Mouse (Mus musculus) midbrain, embryonic 15.5 days (tissue): ENCODE results near the gene Mmgt2. TPM values are rescaled to one million over a fixed set of nuclear protein-coding genes. Genes with fewer than 3 reads are reported as not detected.

ENCODE experiments used
- ATAC-seq: fragments of 200-750 bp; cut with Nextera tagmentation; replicated peaks from 2 replicates; pipeline ENCODE4 v1.8.0; 2017; ENCODE audit warnings: moderate TSS enrichment
- H3K27ac ChIP-seq: fragments of 300-500 bp; sonication (generic); 2 replicates; pipeline ENCODE4 v1.5.1; 2015; ENCODE audit warnings: mild to moderate bottlenecking, inconsistent platforms
- H3K27me3 ChIP-seq: fragments of 300-500 bp; sonication (generic); replicated peaks from 2 replicates; pipeline ENCODE4 v1.6.1; 2015; ENCODE audit warnings: inconsistent platforms
- H3K36me3 ChIP-seq: fragments of 300-500 bp; sonication (generic); replicated peaks from 2 replicates; pipeline ENCODE4 v1.6.1; 2015; ENCODE audit warnings: inconsistent platforms
- H3K4me1 ChIP-seq: fragments of 300-500 bp; sonication (generic); 2 replicates; pipeline ENCODE4 v1.6.1; 2015; ENCODE audit warnings: inconsistent platforms
- H3K4me2 ChIP-seq: fragments of 300-500 bp; sonication (generic); 2 replicates; pipeline ENCODE4 v1.6.1; 2015; ENCODE audit warnings: inconsistent platforms, mild to moderate bottlenecking, moderate library complexity
- H3K4me3 ChIP-seq: fragments of 300-500 bp; sonication (generic); 2 replicates; pipeline ENCODE4 v1.5.1; 2015; ENCODE audit warnings: mild to moderate bottlenecking, inconsistent platforms
- H3K9ac ChIP-seq: fragments of 300-500 bp; sonication (generic); 2 replicates; pipeline ENCODE4 v1.6.1; 2015; ENCODE audit warnings: mild to moderate bottlenecking, inconsistent platforms
- H3K9me3 ChIP-seq: fragments of 300-500 bp; sonication (generic); 2 replicates; pipeline ENCODE4 v1.6.1; 2016; ENCODE audit warnings: inconsistent platforms
- WGBS: fragments of 180-500 bp; shearing (Covaris S2); methylation state at CpG from one replicate; pipeline ENCODE4 v1.1.7; 2015; ENCODE audit warnings: mixed read lengths; 5-methylcytosine and 5-hydroxymethylcytosine counted together
- polyA plus RNA-seq: library from polyadenylated mRNA; unstranded; fragments of >200 nt; fragmentation: Nextera tagmentation; extraction: Ambion mirVana; gene quantifications from 2 replicates; pipeline ENCODE4 v1.2.1, GENCODE M21; 2015

Gene Mmgt2
- polyA plus RNA-seq = 21.6 and 23.3 TPM in 2 replicates

GRCm38 (mm10) chr11:62648591-62649391 is at the start of gene Mmgt2:
Mmgt2 (plus strand) TSS chr11:62648664.
- peak; percentile 84 for ATAC-seq

GRCm38 (mm10) chr11:62601732-62602618 is 46.5 kb upstream of the Mmgt2 start:
- Histone ChIP-seq H3K4me3 (peak overlapping the region; percentile 78), H3K36me3 (peaks cover 19% of the 10 kb centered on the region), H3K27ac (peak overlapping the region; percentile 94), H3K4me2 (peak overlapping the region; percentile 87), H3K9ac (peak overlapping the region; percentile 53), H3K27me3 (no peaks in the 10 kb centered on the region), H3K4me1 (peaks cover 40% of the 10 kb centered on the region), H3K9me3 (no peaks in the 10 kb centered on the region)
- 12% methylated on average over 17 of the region's 17 CpGs for WGBS
- peak; percentile 3; the same call in 1 of the 2 replicates for ATAC-seq

More at GRCm38 (mm10) chr11:62648591-62649391, at the start of gene Mmgt2:
- Histone ChIP-seq H3K27me3 (no peaks in the 10 kb centered on the region), H3K27ac (peak within 1 kb of the TSS; percentile 71), H3K4me2 (peak within 1 kb of the TSS; percentile 84), H3K4me1 (peaks cover 45% of the 10 kb centered on the region), H3K4me3 (peak within 1 kb of the TSS; percentile 84), H3K9me3 (no peaks in the 10 kb centered on the region), H3K9ac (peak within 1 kb of the TSS; percentile 75), H3K36me3 (no peaks in the 10 kb centered on the region)
- under 1% methylated on average over 42 of the region's 53 CpGs for WGBS

GRCm38 (mm10) chr11:62602619-62603311 is 45.7 kb upstream of the Mmgt2 start:
- peak overlapping the region; percentile 97 for H3K9ac ChIP-seq
- H3K4me2 ChIP-seq = peak overlapping the region; percentile 87
- peaks cover 26% of the 10 kb centered on the region for H3K36me3 ChIP-seq
- peak; percentile 95 for ATAC-seq
- peaks cover 44% of the 10 kb centered on the region for H3K4me1 ChIP-seq
- H3K4me3 ChIP-seq = peak overlapping the region; percentile 78
- H3K27me3 ChIP-seq = no peaks in the 10 kb centered on the region
- peak overlapping the region; percentile 94 for H3K27ac ChIP-seq
- WGBS = under 1% methylated on average over 58 of the region's 58 CpGs
- no peaks in the 10 kb centered on the region for H3K9me3 ChIP-seq

GRCm38 (mm10) chr11:62603312-62604056 is 45.0 kb upstream of the Mmgt2 start:
- under 1% methylated on average over 13 of the region's 13 CpGs for WGBS
- ATAC-seq = peak; percentile 4
- Histone ChIP-seq H3K9ac (peak overlapping the region; percentile 97), H3K4me2 (peak overlapping the region; percentile 87), H3K4me3 (peak overlapping the region; percentile 78), H3K27me3 (no peaks in the 10 kb centered on the region), H3K27ac (peak overlapping the region; percentile 94), H3K36me3 (peaks cover 26% of the 10 kb centered on the region), H3K4me1 (peaks cover 44% of the 10 kb centered on the region), H3K9me3 (no peaks in the 10 kb centered on the region)

GRCm38 (mm10) chr11:62604123-62604706 is 44.2 kb upstream of the Mmgt2 start:
- ATAC-seq = no peak
- Histone ChIP-seq H3K36me3 (peaks cover 26% of the 10 kb centered on the region), H3K4me1 (peaks cover 44% of the 10 kb centered on the region), H3K4me3 (peak overlapping the region; percentile 78), H3K4me2 (peak overlapping the region; percentile 87), H3K9ac (peak overlapping the region; percentile 97; the same call in 1 of the 2 replicates), H3K9me3 (no peaks in the 10 kb centered on the region), H3K27me3 (no peaks in the 10 kb centered on the region), H3K27ac (peak overlapping the region; percentile 36)
- 15% methylated on average over 5 of the region's 5 CpGs for WGBS

- Histone ChIP-seq H3K27ac (peak overlapping the region; percentile 10; the same call in 1 of the 2 replicates), H3K4me2 (peak overlapping the region; percentile 87), H3K36me3 (peaks cover 26% of the 10 kb centered on the region), H3K4me1 (peaks cover 44% of the 10 kb centered on the region), H3K4me3 (peak overlapping the region; percentile 8; the same call in 1 of the 2 replicates), H3K9ac (peak overlapping the region; percentile 97; the same call in 1 of the 2 replicates), H3K27me3 (no peaks in the 10 kb centered on the region), H3K9me3 (no peaks in the 10 kb centered on the region)
- 32% methylated on average over 3 of the region's 3 CpGs for WGBS
- ATAC-seq = no peak
Measured at GRCm38 (mm10) chr11:62604886-62605618, 43.4 kb upstream of the Mmgt2 start.

GRCm38 (mm10) chr11:62605619-62606298 is 42.7 kb upstream of the Mmgt2 start:
- peaks cover 44% of the 10 kb centered on the region for H3K4me1 ChIP-seq
- peak overlapping the region; percentile 25; the same call in 1 of the 2 replicates for H3K9ac ChIP-seq
- WGBS = 41% methylated on average over 10 of the region's 10 CpGs
- peak overlapping the region; percentile 8; the same call in 1 of the 2 replicates for H3K4me3 ChIP-seq
- H3K36me3 ChIP-seq = peaks cover 26% of the 10 kb centered on the region
- H3K4me2 ChIP-seq = peak overlapping the region; percentile 87
- ATAC-seq = no peak
- no peaks in the 10 kb centered on the region for H3K27me3 ChIP-seq
- peak overlapping the region; percentile 7; the same call in 1 of the 2 replicates for H3K27ac ChIP-seq
- H3K9me3 ChIP-seq = no peaks in the 10 kb centered on the region

- no peak for ATAC-seq
- H3K36me3 ChIP-seq = peaks cover 26% of the 10 kb centered on the region
- H3K27ac ChIP-seq = peak overlapping the region; percentile 41
- peaks cover 43% of the 10 kb centered on the region for H3K4me1 ChIP-seq
- no peaks in the 10 kb centered on the region for H3K9me3 ChIP-seq
- H3K27me3 ChIP-seq = no peaks in the 10 kb centered on the region
- no peak overlapping the region for H3K4me3 ChIP-seq
- peak overlapping the region; percentile 25; the same call in 1 of the 2 replicates for H3K9ac ChIP-seq
- H3K4me2 ChIP-seq = 0 out of 2 replicates have a peak overlapping the region, but pooled peaks have one; percentile 87
- 70% methylated on average over 10 of the region's 10 CpGs for WGBS
Measured at GRCm38 (mm10) chr11:62606299-62607169, 41.9 kb upstream of the Mmgt2 start.

- Histone ChIP-seq H3K27ac (peak overlapping the region; percentile 41), H3K4me3 (no peak overlapping the region), H3K27me3 (no peaks in the 10 kb centered on the region), H3K9me3 (no peaks in the 10 kb centered on the region), H3K36me3 (peaks cover 26% of the 10 kb centered on the region), H3K4me2 (no peak overlapping the region), H3K9ac (0 out of 2 replicates have a peak overlapping the region, but pooled peaks have one; percentile 8), H3K4me1 (peaks cover 41% of the 10 kb centered on the region)
- 56% methylated on average over 10 of the region's 10 CpGs for WGBS
- ATAC-seq = no peak
Measured at GRCm38 (mm10) chr11:62607170-62607951, 41.1 kb upstream of the Mmgt2 start.
